Mouse (Mus musculus): ENCODE measurements at regions not wholly inside any gene's neighbourhood (a gene's known extent, or its start where the extent isn't known, plus 50 kb on each side); places are given as distances from the start of the nearest gene placed in this dataset.

DNA sequence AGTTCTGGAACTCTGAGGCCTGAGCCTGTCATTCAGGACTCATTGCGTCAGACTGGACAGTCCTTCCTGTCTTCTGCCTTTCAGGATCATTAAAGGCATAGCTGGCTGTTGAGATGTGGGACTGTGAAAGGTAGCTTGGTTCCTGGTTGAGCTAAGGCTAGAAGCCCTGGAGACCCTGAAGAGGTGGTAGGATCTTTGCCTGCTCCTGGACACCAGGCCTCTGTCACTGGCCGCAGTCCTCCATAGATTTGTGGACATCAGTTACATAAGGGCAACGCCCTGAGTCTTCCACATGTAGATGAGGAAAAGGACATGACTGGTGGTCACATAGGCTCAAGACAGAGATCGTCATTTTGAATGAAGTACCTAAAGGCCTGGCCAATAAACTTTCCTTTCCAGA is 127.9 kb downstream of the Opa1 start:
- no peak for DNase-seq (ENCODE audit: low read depth)

DNA sequence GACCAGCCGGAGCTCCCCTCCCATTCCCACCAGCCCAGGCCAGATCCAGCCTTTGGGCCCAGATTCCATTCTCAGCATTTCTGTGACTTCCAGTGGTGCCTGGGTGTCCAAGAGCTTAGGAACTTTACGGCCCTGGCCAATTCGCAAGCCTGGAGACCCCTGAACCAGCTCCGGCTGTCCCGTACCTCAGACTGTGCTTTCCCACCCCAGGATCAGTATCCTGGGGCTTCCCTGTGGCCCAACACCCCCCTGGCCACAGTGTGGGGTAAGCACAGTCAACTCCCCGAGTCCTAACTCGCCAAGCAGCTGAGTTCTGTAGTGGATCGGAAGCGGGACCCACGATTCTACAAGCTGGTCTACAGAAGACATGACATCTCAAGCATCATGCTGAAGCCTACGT is 128.5 kb downstream of the Opa1 start:
- no peak for DNase-seq (ENCODE audit: low read depth)

DNA sequence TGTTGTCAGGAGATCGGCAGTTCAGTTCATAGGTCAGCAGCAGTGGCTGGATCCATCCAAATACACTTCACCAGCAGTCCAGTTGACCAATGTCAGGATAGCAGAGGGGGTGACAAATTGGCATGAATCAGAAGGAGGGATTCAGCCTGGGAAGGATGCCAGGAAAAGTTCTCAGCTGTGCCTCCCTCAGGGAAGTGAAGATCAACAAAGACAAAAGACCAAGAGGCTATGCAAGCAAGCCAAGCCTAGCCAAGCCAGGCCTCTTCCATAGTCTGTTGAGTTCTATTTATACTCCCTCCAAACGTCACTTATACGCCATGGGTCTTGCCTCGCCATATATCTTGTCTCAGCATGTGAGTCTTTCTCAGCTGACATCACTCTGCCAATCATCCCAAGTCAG is 129.9 kb downstream of the Opa1 start:
- no peak for DNase-seq (ENCODE audit: low read depth)

DNA sequence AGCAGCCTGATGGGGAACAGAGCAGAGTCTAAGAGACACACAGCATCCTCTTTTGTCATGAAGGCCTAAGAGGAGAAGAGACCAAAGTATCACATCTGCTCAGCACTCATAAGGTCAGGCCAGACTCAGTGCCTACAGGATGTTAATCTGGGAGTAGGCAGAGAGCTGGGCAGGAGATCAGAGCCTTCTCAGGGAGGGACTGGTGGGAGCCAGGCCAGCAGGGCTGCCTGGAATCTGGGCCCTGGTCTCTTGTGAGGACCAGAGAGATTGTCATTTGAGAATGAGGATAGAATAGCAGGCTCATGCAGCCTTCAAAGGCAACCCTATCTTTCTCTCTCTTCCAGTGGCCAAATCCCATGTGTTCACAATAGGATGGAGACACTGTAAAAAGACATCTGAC is 132.3 kb downstream of the Opa1 start:
- DNase-seq (ENCODE audit: low read depth): no peak

DNA sequence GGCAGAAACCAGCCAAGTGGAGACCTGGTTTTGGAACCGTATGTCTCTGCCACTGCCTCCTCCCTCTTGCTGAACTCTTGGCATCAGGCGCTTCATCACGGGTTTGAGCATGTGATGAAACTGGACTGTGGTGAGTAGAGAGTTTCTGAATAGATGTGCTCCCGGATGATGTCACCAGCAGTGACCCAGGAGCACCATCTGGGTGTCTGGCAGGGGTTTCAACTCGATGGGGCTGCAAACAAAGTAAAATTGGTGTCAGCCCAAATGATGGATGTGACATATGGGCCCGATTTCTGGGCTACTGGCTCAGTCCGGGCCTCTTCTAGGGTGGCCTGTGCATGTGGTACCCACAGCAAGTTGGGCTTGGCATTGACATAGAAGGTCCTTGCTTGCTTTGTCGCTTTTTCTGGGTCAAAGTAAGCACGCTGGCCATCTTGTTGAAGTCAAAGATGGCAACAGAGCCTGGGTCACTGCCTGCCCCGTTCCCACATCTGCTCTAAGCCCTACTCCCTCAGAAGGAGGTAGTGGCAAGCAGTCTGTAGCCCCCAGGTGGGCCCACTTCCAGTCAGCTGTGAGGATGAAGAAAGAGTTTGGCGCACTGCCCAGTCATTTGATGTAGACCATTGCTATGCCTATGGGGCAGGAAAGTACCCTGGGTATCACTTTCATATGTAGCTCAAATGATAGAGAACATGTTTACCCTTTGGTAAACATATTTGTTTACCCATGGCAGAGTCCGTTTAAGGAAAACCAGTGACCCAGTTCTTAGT is 133.0 kb downstream of the Opa1 start:
- DNase-seq (ENCODE audit: low read depth): no peak

DNA sequence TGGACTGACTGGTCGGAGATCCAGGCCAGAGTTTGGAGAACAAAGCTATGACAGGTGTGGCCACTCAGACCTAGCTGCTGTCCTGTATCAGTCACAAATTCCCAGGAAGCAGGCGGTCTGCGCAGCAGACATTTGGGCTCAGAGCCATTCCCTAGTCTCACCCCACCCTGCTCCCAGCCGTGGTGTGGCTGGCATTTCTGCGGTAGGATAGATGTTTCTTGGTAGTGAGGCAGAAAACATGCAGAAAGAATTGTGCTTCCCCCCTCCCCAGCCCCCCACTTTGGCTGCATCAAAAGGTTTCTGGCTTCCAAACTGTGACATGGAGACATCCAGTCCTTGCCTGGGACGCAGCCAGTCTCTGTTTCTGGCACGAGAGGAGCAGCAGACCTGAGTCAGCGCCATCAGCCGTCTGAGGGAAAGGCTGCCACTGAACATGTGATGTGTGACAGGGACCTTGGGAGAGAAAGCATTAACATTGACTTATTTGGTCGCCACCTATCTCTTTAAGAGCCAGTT is 135.5 kb downstream of the Opa1 start:
- DNase-seq (ENCODE audit: low read depth): no peak

DNA sequence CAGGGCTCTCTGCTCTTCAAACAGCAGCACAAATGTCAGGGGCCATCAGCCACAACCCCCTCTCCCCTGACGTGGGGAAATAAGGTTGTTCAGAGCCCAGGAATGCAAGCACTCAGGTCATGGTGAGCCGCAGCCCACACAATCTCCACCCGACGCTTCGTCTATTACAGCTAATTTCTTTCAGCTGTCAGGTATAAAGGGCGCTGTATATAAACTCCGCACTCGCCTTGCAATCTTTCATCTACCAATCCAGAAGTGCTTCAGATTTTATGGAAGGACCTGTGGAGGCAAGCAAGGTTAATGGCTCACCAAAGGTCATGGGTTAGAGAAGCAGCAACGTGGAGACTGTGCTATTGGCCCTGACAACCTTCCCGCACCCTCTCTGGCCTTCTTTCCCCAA is 139.8 kb downstream of the Opa1 start:
- DNase-seq (ENCODE audit: low read depth): no peak

DNA sequence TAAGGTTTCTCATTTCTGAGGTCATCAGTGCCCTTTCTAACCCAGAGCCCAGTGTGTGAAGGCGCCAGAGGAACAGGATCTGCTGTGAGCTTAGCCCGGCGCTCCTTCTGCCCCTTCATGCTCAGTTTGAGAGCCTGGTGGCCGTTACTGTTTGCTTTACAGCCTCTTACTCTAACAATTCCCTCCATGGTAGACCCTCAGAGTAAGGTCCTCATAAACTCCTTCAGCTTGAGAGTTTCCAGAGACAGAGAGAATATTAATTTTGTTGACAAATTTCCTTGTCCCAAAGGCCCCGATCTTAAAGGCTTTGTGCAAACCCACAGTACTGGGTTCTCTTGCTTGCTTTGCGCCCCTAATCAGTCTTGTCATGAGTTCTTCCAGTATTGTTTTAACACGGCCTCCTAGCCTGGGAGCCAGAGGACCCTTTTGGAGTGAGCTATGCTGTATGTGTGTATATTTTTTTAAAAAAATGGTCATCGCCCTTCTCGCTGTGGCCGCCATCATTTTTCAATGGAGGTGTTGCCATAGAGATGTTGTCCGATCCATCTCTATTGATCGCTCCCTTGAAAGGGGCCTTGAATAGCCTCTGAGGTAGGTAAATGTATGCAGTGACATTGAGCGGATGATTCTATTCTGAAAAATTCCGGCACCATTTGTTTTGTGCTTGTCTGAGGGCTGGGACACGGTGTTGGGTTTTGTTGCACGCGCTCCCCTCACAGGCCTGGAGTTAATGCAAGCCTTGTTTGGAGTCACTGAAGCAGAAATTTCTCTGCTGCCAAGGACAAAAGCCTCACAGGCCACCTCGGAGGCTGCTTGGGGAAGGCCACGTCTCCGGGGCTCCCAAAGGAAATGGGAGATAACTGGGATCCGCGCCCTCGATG is 140.7 kb downstream of the Opa1 start:
- no peak for DNase-seq (ENCODE audit: low read depth)

DNA sequence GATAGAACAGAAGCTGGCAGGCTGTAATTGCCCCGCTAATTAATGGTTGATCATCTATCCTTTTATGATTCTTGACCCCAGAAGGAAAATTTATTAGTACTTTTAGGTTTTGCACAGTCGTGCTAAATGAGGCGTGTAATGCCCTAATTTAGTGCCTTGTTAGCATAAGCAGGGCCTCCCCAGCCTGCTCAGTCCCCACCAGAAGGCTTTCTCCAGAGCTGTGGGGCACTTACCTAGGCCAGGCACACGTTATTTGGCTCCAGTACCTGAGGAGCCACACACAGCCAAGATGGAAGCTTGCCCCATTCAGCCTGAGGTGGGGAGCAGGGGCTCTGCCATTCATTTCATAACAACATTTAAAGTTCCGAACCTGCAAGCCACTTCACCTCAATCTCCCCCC is 146.0 kb downstream of the Opa1 start:
- DNase-seq (ENCODE audit: low read depth): no peak

DNA sequence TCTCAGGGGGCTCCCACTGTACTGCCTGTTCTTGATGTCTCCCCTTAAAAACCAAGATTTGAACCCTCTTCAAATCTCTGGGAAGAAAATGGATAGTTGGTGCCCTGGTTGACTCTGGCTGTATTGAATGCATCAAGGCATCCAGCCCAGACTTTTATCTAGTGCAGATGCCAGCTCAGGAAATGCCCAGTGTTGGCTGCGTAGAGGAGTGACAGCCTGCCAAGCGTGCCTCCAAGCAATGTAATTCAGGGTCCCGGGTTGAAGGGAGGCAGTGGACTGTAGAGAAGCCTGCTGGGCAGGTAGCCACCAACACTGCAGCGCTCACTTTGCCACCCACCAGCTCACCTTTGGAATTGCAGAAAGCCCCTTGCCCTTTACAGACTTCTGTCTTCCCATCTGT is 146.4 kb downstream of the Opa1 start:
- no peak for DNase-seq (ENCODE audit: low read depth)

DNA sequence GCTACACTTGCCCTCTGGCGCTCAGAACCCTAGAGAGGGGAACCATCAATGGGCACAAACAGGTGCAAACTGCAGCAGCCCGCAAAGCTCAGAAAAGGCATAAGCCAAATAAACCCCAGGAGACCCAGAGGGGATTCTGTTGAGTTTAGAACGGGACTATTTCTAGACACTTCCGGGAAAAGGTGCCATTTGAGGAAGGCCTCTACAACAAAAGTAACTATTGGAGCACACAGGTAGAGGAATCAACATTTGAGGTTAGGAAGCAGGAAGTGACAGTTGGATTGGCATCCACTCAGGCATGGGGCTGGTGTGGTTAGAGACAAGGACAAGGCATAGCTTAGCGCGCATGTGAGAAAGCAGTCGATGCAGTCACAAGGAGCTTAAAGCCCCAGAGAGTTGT is 148.3 kb downstream of the Opa1 start:
- peak; percentile 23 for DNase-seq (ENCODE audit: low read depth)

DNA sequence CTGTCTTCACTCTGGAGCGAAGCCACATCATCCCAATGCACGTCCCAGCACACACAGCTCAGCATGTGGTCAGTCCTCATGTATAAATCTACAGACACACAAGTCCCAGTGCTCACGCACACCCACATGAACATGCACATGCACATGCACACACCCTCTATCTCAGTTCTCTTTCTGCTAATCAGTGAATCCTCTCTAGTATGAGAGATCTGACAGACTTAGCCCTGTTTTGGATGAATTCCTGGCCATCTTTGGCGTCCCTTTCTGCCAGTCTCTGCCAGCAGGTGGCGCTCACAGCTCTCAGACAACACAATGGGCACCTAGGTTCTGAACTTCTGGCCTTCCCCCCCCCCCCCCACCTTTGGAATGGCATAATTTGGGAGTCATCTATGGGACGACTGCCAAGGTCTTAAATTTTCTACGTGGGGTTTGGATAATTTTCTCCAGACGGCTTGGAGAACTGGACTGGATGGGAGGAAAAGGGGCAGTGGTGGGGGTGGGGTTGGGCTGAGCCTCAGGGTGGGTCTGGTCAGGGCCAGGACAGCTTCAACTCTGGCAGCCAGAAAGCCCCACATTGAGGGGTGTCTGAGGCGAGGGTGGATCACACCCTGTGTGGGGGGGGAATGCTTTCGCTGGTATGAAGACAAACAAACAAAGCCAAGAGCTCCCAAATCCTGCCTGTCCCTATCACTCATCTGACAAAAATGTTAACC is 149.8 kb downstream of the Opa1 start:
- DNase-seq (ENCODE audit: low read depth): peak; percentile 60

DNA sequence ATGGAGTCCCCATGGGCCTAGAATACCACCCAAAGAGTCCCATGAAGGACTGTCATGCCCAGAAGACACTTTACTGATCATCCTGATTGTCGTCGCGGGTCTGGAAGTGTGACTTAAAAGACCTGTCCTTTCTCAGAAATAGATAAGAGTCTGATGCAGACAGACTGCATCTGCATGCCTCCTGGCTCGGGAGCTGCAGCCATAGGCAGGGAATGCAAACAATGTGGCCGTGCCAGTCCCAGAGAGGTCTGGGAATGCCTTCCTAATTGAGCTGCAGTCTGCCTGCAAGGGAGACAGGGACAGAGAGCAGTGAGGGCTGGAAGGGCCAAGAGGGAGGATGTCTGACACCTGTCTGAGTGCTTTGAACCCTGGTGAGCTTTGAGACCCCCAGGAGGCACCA is 150.9 kb downstream of the Opa1 start:
- no peak for DNase-seq (ENCODE audit: low read depth)

DNA sequence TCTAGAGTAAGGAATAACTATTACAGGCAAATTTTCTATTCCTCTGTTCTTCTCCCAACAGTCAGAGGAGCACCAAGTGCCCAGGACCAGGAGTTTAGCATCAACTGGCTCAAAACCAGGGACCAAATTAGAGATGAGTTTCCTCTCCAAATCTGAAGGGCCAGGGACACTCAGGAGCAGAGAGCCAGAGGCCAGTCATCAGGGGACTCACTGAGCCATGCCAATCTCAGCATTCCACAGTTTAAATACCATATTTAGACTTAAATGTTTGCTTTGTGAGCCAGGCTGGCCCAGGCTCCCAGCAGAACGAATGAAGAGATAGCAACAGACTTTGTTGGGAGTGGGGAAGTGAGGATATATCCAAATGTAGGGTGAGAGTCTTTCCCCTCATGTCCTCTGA is 153.8 kb downstream of the Opa1 start:
- DNase-seq (ENCODE audit: low read depth): no peak

DNA sequence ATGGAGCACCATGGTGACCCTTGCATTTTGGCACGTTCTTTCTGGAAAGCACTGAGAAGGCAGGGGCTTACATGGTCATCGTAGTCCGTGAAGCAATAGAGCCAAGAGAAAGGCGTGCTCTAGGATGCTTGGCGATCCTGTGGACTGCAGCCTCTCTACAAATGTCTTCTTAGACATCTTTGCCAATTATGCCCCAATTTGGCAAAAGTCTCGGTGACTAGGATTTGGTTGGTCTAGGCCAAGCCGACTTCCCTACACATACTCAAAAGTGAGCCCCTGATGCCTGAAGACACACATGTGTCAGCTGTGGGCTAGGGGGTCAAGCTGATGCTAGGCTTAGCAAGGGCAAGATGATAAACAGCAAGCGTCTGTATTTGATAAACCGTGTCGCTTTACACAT is 154.7 kb downstream of the Opa1 start:
- DNase-seq (ENCODE audit: low read depth): no peak

DNA sequence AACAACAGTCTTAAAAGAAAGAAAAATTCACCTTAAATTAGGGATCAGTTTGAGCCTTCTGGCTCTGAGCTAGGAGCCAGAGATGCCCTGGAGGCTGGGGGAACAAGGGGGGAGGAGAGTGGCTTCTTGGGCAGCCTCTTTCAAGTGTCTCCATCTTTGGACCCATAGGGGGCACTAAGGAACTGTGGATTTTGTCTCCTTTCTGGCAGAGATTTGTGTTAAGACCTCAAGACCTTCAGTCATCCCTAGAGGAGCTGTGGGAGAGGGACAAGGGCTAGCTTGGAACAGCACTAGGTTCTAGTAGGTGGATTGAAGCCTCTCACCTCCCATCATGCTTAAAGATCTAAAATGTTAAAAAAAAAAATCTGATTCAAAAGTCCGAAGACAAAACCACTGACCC is 155.2 kb downstream of the Opa1 start:
- DNase-seq (ENCODE audit: low read depth): peak; percentile 83

DNA sequence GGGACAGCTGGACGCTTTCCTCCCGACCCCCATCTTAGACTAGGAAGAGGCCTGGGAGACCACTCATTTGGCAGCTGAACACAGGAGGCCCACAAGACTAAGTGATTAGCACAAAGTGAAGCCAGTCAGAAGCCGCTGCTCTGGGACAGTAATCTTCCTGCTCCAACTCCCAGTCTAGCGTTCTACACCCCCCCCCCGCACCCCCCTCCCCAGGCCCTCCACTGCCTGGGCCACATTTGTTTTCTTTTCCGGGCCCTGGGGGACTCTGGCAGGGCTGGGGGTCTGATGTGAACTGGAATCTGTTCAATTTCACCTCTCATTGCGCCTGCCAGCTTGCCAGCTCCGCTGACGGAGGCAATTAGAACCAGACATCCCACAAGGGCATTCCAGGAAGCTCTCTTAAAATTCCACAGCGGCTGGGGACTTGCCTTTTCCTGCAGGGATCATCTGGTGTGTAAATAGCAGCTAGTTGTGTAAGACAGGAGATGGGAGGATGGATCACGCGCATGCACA is 155.7 kb downstream of the Opa1 start:
- DNase-seq (ENCODE audit: low read depth): no peak

DNA sequence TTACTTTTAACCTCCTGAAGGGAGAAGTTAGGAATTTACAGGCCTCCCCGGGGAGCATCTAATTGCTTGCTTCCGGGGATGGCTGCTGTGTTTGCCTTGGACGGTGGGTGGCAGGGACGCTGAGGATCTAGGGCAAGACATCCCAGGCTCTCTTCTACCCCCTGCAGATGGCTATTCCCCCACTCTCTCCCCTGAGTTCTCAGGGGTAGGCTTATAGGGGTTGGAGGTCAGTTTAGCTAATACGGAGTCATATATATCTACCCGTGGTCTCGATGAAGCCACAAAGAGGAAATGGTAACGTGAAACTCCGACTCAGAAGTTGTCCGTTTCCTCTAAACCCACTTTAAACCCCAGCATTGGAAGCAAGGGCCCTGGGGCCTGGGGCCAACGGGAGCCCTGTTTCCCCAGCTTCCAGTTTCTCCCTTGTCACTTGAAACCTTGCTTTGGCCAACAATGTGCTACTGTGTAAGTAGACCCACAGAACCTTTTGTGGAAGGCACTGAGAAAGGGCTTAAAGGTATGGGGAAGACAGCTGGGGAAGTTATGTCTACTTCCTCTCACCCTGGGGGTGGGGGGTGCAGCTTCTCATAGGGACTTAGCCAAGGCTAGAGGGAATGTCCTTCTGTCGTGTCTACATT is 156.4 kb downstream of the Opa1 start:
- DNase-seq (ENCODE audit: low read depth): peak; percentile 67

DNA sequence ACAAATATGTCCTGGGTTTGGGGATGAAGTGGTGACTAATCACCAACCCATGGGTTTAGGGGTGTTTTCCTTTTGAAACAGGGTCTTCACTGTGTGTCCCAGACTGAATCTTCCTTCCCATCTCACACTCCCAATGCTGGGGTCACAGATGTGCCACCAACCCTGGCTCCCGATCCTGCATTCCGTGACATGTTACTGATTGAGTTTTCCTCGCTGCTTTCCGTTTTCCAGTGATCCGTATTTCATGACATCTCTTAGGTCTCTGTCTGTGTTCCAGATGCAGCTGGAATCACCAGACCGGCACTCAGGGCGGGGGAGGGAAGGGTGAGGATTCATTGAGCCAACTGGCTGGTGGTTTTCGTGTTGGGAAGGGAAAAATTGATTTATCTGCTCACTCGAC is 157.1 kb downstream of the Opa1 start:
- no peak for DNase-seq (ENCODE audit: low read depth)

DNA sequence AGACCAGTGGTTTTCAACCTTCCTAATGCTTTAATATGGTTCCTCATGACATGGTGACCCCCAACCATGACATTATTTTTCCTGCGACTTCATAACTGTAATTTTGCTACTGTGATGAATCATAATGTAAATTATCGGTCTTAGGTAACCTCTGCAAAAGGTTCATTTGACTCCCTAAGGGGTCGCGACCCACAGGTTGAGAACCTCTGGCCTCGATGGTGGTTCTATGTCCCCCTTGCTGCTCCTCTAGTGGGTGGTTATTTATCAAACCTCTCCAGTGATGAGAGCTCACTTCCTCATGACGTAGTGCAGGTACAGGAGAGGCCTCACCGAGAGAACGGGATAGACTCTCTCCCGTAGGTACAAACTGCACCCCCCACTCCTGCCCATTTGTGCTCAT is 158.9 kb downstream of the Opa1 start:
- DNase-seq (ENCODE audit: low read depth): no peak

DNA sequence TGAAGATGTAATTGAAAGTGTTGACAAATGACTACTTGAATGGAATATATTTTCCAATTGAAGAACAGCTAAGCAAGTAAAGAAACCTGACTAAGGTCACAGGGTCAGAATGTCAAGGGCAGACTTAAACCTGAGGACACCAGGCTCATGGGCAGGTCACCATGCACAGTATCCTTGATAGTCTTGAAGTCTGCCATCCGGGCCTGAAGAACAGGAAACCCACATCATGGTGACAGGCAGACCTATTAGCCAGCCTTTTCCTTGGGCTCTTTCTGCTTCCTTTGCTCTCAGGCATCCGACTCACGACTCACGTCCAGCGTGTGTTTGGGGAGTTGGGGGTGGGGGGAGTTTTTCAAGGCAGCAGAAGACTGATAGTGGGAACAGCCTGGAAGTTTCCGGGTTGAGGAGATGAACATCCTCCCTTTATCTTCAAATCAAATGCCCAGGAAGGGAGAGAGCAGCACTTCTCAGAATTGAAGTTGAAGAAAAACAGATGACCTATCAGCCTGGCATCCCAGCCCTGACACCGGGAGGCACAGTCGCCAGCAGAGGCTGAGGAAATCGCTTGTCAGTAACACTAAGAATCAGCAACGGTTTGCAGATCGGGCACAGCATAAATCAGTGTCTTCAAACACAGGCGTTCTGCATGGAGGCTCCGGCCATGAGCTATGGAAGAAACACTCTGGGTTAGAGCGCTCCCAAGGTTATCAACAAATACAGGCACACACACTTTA is 163.5 kb downstream of the Opa1 start:
- peak; percentile 39 for DNase-seq (ENCODE audit: low read depth)
